Mouse (Mus musculus): Measurements from ENCODE around the gene Efnb3. TPM values are rescaled to one million over a fixed set of nuclear protein-coding genes. Genes with fewer than 3 reads are reported as not detected.

Efnb3 gene
- polyA plus RNA-seq, 1 experiment from 2014 or later = 0.39 TPM

DNA sequence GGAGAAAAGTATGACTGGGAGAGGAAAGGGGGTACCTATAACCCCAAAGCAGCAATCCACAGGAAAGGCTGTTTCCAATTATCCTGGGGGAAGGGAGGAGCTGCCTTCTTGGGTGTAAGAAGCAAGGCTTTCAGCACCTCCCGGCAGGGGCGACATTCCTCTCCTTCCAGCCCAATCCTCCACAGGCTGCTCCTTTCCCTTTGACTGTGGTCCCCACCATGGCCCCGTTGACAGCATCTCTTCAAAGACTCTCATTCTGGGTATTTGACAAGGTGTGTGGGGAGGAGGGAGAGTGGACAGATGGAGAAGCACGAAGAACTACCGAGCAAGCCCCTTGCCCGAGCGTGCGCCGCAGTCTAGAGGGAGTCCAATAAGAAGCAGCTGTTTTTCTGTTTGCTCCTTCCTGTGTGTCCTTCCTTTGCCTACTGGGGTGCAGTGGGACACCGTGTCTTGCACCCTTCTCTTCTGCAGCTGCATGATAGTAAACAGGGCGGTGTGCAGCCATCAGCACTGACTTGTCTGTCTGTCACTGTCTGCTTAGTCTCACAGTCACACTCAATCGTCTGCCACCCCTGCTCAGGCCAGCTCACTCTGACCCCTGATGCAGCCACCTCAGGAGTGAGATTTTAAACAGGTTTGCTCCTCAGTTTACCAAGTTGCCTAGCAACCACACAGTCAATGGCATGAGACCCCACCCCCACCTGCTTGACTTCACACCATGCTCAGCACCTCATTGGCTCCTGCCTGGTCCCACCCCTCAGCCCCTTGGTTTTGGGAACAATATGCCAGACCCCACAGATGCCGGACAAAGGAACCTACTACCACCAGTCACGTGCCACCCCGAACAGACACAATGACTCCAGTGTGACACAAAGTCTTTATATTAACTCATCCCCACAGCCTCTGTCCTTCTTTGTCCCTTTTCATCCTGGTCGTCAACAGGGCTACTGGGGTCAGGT is 1.2 kb upstream of the Efnb3 start:
- Histone ChIP-seq H3K27me3 (ENCODE audit: control insufficient read depth, insufficient read depth, low read depth, low read length) (peaks cover 47% of the 10 kb centered on the region), H3K36me3 (ENCODE audit: control insufficient read depth, insufficient read depth) (peaks cover 20% of the 10 kb centered on the region), H3K4me3 (ENCODE audit: low read depth, low read length) (no peak overlapping the region), H3K9ac (ENCODE audit: low read depth, low read length) (no peak overlapping the region), H3K9me3 (replicated peaks; ENCODE audit: control insufficient read depth, low read length) (no peaks in the 10 kb centered on the region), H3K4me2 (ENCODE audit: low read depth, low read length) (no peak overlapping the region), H3K4me1 (ENCODE audit: control insufficient read depth, low read depth, low read length) (peaks cover 8% of the 10 kb centered on the region; the same call in 1 of the 2 replicates), H3K27ac (ENCODE audit: low read length) (no peak overlapping the region)
- 77% methylated on average over 16 of the region's 16 CpGs for WGBS (ENCODE audit: insufficient replicate concordance)
- ATAC-seq (ENCODE audit: low read depth) = no peak

GRCm38 (mm10) chr11:69559183-69559582 is 822 bp downstream of the Efnb3 start:
- H3K9ac ChIP-seq (ENCODE audit: low read depth, low read length) = no peak overlapping the region
- peaks cover 49% of the 10 kb centered on the region for H3K27me3 ChIP-seq (ENCODE audit: control insufficient read depth, insufficient read depth, low read depth, low read length)
- no peak for ATAC-seq (ENCODE audit: low read depth)

DNA sequence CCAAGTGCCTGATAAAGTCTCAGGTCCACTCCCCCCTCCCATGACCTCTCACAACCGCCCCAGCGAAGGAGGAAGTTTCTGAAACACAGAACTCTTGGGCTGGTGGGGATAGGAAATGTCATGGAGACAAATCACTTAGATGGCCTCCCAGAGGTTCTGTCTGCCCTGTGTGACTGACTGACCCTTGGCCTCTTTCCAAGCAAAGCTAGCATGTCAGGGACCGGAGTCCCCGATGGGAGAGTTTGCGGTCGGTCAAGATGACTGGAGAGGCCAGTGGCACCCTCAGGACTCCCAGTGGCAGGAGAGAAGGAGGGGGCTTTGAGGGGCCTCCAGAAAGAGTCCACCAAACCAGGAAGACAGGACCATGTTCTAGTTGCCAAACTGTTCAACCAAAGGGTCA is 1.2 kb downstream of the Efnb3 start:
- Histone ChIP-seq H3K4me3 (ENCODE audit: low read depth, low read length) (no peak overlapping the region), H3K4me2 (ENCODE audit: low read depth, low read length) (no peak overlapping the region), H3K27ac (ENCODE audit: low read length) (no peak overlapping the region), H3K9me3 (replicated peaks; ENCODE audit: control insufficient read depth, low read length) (no peaks in the 10 kb centered on the region), H3K9ac (ENCODE audit: low read depth, low read length) (no peak overlapping the region), H3K36me3 (ENCODE audit: control insufficient read depth, insufficient read depth) (peaks cover 20% of the 10 kb centered on the region), H3K27me3 (ENCODE audit: control insufficient read depth, insufficient read depth, low read depth, low read length) (peaks cover 49% of the 10 kb centered on the region), H3K4me1 (ENCODE audit: control insufficient read depth, low read depth, low read length) (peaks cover 8% of the 10 kb centered on the region)
- no peak for ATAC-seq (ENCODE audit: low read depth)
- WGBS (ENCODE audit: insufficient replicate concordance) = 10% methylated on average over 6 of the region's 6 CpGs

More at GRCm38 (mm10) chr11:69559183-69559582, 822 bp downstream of the Efnb3 start:
- Histone ChIP-seq H3K4me2 (ENCODE audit: low read depth, low read length) (no peak overlapping the region), H3K9me3 (replicated peaks; ENCODE audit: control insufficient read depth, low read length) (no peaks in the 10 kb centered on the region), H3K27ac (ENCODE audit: low read length) (no peak overlapping the region), H3K4me3 (ENCODE audit: low read depth, low read length) (no peak overlapping the region), H3K36me3 (ENCODE audit: control insufficient read depth, insufficient read depth) (peaks cover 20% of the 10 kb centered on the region), H3K4me1 (ENCODE audit: control insufficient read depth, low read depth, low read length) (peaks cover 8% of the 10 kb centered on the region; the same call in 1 of the 2 replicates)
- WGBS (ENCODE audit: insufficient replicate concordance) = 20% methylated on average over 5 of the region's 5 CpGs

- peaks cover 8% of the 10 kb centered on the region for H3K4me1 ChIP-seq (ENCODE audit: control insufficient read depth, low read depth, low read length)
- 48% methylated on average over 14 of the region's 14 CpGs for WGBS (ENCODE audit: insufficient replicate concordance)
- no peak overlapping the region for H3K4me2 ChIP-seq (ENCODE audit: low read depth, low read length)
- H3K4me3 ChIP-seq (ENCODE audit: low read depth, low read length) = no peak overlapping the region
- H3K27ac ChIP-seq (ENCODE audit: low read length) = no peak overlapping the region
- no peak overlapping the region for H3K9ac ChIP-seq (ENCODE audit: low read depth, low read length)
- no peaks in the 10 kb centered on the region for H3K9me3 ChIP-seq (replicated peaks; ENCODE audit: control insufficient read depth, low read length)
- peaks cover 16% of the 10 kb centered on the region for H3K36me3 ChIP-seq (ENCODE audit: control insufficient read depth, insufficient read depth)
- ATAC-seq (ENCODE audit: low read depth) = no peak
- H3K27me3 ChIP-seq (ENCODE audit: control insufficient read depth, insufficient read depth, low read depth, low read length) = peaks cover 49% of the 10 kb centered on the region
Observed at GRCm38 (mm10) chr11:69557381-69557958, 2.5 kb downstream of the Efnb3 start.

- Histone ChIP-seq H3K27ac (ENCODE audit: low read length) (no peak overlapping the region), H3K4me2 (ENCODE audit: low read depth, low read length) (no peak overlapping the region), H3K4me3 (ENCODE audit: low read depth, low read length) (no peak overlapping the region), H3K9me3 (replicated peaks; ENCODE audit: control insufficient read depth, low read length) (no peaks in the 10 kb centered on the region), H3K27me3 (ENCODE audit: control insufficient read depth, insufficient read depth, low read depth, low read length) (peaks cover 35% of the 10 kb centered on the region), H3K36me3 (ENCODE audit: control insufficient read depth, insufficient read depth) (no peaks in the 10 kb centered on the region), H3K9ac (ENCODE audit: low read depth, low read length) (no peak overlapping the region), H3K4me1 (ENCODE audit: control insufficient read depth, low read depth, low read length) (peaks cover 8% of the 10 kb centered on the region)
- ATAC-seq (ENCODE audit: low read depth) = no peak
- WGBS (ENCODE audit: insufficient replicate concordance) = 43% methylated on average over 5 of the region's 5 CpGs
Observed at GRCm38 (mm10) chr11:69554539-69555140, 5.4 kb downstream of the Efnb3 start.

DNA sequence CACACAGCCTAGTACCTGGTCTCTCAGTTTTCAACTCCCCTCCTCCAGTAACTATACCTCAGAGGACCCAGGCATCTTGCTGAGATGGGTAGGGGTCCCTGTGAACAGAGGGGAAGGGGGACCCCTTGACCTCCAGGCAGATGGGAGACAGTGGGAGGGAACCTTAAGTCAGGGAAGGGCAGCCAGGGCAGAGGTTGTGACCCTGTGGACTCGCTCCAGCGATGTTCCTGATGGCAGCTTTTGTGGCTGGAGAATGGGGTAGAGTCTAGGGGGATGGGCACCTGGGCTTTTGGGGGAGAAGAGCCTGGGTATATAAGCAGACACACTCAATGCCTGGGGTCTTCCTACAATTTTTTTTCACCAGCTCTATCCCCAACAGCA is 6.7 kb downstream of the Efnb3 start:
- Histone ChIP-seq H3K9ac (ENCODE audit: low read depth, low read length) (no peak overlapping the region), H3K9me3 (replicated peaks; ENCODE audit: control insufficient read depth, low read length) (no peaks in the 10 kb centered on the region), H3K4me1 (ENCODE audit: control insufficient read depth, low read depth, low read length) (no peaks in the 10 kb centered on the region; the same call in 1 of the 2 replicates), H3K4me2 (ENCODE audit: low read depth, low read length) (no peak overlapping the region), H3K27ac (ENCODE audit: low read length) (no peak overlapping the region), H3K27me3 (ENCODE audit: control insufficient read depth, insufficient read depth, low read depth, low read length) (peaks cover 32% of the 10 kb centered on the region), H3K4me3 (ENCODE audit: low read depth, low read length) (no peak overlapping the region), H3K36me3 (ENCODE audit: control insufficient read depth, insufficient read depth) (no peaks in the 10 kb centered on the region)
- WGBS (ENCODE audit: insufficient replicate concordance) = 51% methylated on average over 2 of the region's 2 CpGs
- no peak for ATAC-seq (ENCODE audit: low read depth)

GRCm38 (mm10) chr11:69552622-69553340 is 7.2 kb downstream of the Efnb3 start:
- H3K36me3 ChIP-seq (ENCODE audit: control insufficient read depth, insufficient read depth) = no peaks in the 10 kb centered on the region
- no peak for ATAC-seq (ENCODE audit: low read depth)
- H3K9me3 ChIP-seq (replicated peaks; ENCODE audit: control insufficient read depth, low read length) = no peaks in the 10 kb centered on the region
- no peak overlapping the region for H3K27ac ChIP-seq (ENCODE audit: low read length)
- no peak overlapping the region for H3K4me2 ChIP-seq (ENCODE audit: low read depth, low read length)
- H3K9ac ChIP-seq (ENCODE audit: low read depth, low read length) = no peak overlapping the region
- 42% methylated on average over 14 of the region's 14 CpGs for WGBS (ENCODE audit: insufficient replicate concordance)
- H3K4me3 ChIP-seq (ENCODE audit: low read depth, low read length) = no peak overlapping the region
- peaks cover 34% of the 10 kb centered on the region for H3K27me3 ChIP-seq (ENCODE audit: control insufficient read depth, insufficient read depth, low read depth, low read length)
- H3K4me1 ChIP-seq (ENCODE audit: control insufficient read depth, low read depth, low read length) = no peaks in the 10 kb centered on the region; the same call in 1 of the 2 replicates

- H3K9ac ChIP-seq (ENCODE audit: low read depth, low read length) = no peak overlapping the region
- no peaks in the 10 kb centered on the region for H3K9me3 ChIP-seq (replicated peaks; ENCODE audit: control insufficient read depth, low read length)
- H3K27me3 ChIP-seq (ENCODE audit: control insufficient read depth, insufficient read depth, low read depth, low read length) = peaks cover 38% of the 10 kb centered on the region
- no peak overlapping the region for H3K27ac ChIP-seq (ENCODE audit: low read length)
- H3K4me2 ChIP-seq (ENCODE audit: low read depth, low read length) = no peak overlapping the region
- 57% methylated on average over 4 of the region's 4 CpGs for WGBS (ENCODE audit: insufficient replicate concordance)
- H3K36me3 ChIP-seq (ENCODE audit: control insufficient read depth, insufficient read depth) = no peaks in the 10 kb centered on the region
- H3K4me3 ChIP-seq (ENCODE audit: low read depth, low read length) = no peak overlapping the region
- H3K4me1 ChIP-seq (ENCODE audit: control insufficient read depth, low read depth, low read length) = peaks cover 12% of the 10 kb centered on the region
- no peak for ATAC-seq (ENCODE audit: low read depth)
Observed at GRCm38 (mm10) chr11:69551310-69551709, 8.7 kb downstream of the Efnb3 start.
